Mouse (Mus musculus) megakaryocyte, embryonic 14.5 days (primary cell): Measurements from ENCODE around the gene Zfp786.

Experiments used
- FLI1 ChIP-seq: IDR thresholded peaks from 2 replicates; pipeline ENCODE4 v1.6.1; 2012; ENCODE audit warnings: low read length, inconsistent platforms, mixed read lengths
- GATA1 ChIP-seq: IDR thresholded peaks from 3 replicates; pipeline ENCODE4 v1.6.1; 2012; ENCODE audit warnings: mixed read lengths, low read length, inconsistent platforms, borderline replicate concordance

DNA sequence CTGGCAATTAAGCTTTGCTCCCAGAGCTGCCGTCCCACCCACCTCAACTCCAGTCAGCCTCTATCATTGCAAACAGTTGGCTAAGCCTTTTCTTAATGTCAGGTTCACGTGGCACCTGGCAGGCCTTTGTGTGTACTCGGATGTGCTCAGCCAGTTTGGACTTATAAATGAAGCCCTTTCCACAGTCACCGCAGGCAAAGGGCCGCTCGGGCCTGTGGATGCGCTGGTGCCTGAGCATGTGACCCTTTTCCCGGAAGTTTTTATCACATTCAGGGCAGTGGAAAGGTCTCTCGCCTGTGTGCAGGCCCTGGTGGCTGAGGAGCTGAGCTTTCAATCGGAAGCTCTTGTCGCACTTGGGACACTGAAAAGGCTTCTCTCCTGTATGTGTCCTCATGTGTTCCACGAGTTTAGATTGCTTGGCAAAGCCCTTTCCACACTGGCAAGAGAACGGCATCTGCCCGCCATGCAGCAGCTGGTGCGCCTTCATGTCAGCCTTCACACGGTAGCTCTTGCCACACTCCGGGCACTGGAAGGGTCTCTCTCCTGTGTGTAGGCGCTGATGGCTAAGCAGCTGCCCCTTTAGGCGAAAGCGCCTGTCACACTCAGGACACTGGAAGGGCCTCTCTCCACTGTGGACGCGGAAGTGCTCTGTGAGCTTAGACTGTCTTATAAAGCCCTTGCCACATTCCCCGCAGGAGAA, 10.9 kb downstream of the Zfp786 start:
- TF ChIP-seq GATA1 (no peak), FLI1 (no peak)
